Mouse (Mus musculus): ENCODE data around the gene Gp1ba. TPM values are rescaled to one million over a fixed set of nuclear protein-coding genes. Genes with fewer than 3 reads are reported as not detected.

Gene Gp1ba
- total and polyA plus RNA-seq, 3 experiments, result 1.1 to 9.0 (median 3.4) TPM

DNA sequence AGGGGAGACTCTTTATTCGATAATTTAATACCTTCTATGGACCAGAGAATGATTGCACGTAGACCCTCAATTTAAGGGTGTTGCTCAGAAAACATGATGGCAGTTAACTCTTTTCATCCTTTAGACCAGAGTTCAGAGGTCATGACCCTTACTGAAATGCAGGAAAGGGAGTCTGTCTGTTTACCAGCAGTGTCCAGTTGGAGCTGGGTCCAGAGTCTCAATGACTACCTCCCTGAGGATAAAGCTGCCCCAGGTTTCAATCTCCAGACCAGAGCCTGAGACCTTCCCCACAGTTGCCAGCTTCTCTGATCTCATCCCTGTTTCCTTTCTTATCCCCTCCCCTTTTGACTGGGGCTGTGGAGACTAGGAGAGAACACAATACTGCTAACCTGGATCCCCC is 39.7 kb downstream of the Gp1ba start:
- Histone ChIP-seq H3K4me3 (ENCODE audit: low read depth, low read length) (no peak overlapping the region), H3K9me3 (replicated peaks) (no peaks in the 10 kb centered on the region), H3K4me1 (ENCODE audit: insufficient read depth, low read depth, low read length) (peaks cover 39% of the 10 kb centered on the region), H3K36me3 (replicated peaks) (peaks cover 94% of the 10 kb centered on the region), H3K27me3 (ENCODE audit: insufficient read depth, low read length) (no peaks in the 10 kb centered on the region)
- no peak for ATAC-seq (ENCODE audit: extremely low read depth, insufficient number of reproducible peaks, low FRiP score, poor library complexity, severe bottlenecking)
- TF ChIP-seq CTCF (IDR thresholded peaks at IDR 0.05; ENCODE audit: low read depth, low read length) (no peak), POLR2AphosphoS5 (IDR thresholded peaks at IDR 0.05; ENCODE audit: insufficient replicate concordance, low read depth, low read length) (no peak), GATA1 (IDR thresholded peaks at IDR 0.05; ENCODE audit: borderline replicate concordance, low read length) (no peak), GATA2 (IDR thresholded peaks at IDR 0.05; ENCODE audit: borderline replicate concordance, low read depth, low read length) (no peak), TAL1 (conservative IDR thresholded peaks at IDR 0.05; ENCODE audit: low read depth, low read length) (no peak)
- no peak for DNase-seq (ENCODE audit: low spot score)

DNA sequence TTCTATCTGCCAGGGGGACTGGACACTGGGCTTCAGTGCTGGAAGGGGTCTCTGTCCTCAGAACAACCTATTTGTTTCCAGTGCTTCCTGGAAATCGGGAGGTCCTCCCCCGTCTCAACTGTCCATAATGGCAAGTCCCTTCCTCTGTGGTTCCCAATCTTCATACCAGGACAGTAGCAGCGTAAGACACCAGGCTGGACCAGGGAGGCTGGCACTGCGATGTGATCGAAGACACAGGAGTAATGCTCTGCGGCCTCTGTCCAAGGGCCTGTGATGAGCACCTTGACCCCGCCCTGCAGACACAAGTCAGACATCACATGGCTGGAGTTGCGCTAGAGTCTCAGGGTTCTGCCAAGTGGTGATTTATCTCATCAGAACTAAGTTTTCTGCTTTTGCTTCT is 40.4 kb downstream of the Gp1ba start:
- no peak overlapping the region for H3K4me3 ChIP-seq (ENCODE audit: low read depth, low read length)
- no peaks in the 10 kb centered on the region for H3K9me3 ChIP-seq (replicated peaks)
- TF ChIP-seq GATA1 (IDR thresholded peaks at IDR 0.05; ENCODE audit: borderline replicate concordance, low read length) (no peak), POLR2AphosphoS5 (IDR thresholded peaks at IDR 0.05; ENCODE audit: insufficient replicate concordance, low read depth, low read length) (no peak), GATA2 (IDR thresholded peaks at IDR 0.05; ENCODE audit: borderline replicate concordance, low read depth, low read length) (no peak), TAL1 (conservative IDR thresholded peaks at IDR 0.05; ENCODE audit: low read depth, low read length) (no peak), CTCF (IDR thresholded peaks at IDR 0.05; ENCODE audit: low read depth, low read length) (no peak)
- no peaks in the 10 kb centered on the region for H3K27me3 ChIP-seq (ENCODE audit: insufficient read depth, low read length)
- ATAC-seq (ENCODE audit: extremely low read depth, insufficient number of reproducible peaks, low FRiP score, poor library complexity, severe bottlenecking) (no peak), DNase-seq (ENCODE audit: low spot score) (no peak)
- peaks cover 94% of the 10 kb centered on the region for H3K36me3 ChIP-seq (replicated peaks)
- peaks cover 36% of the 10 kb centered on the region for H3K4me1 ChIP-seq (ENCODE audit: insufficient read depth, low read depth, low read length)

DNA sequence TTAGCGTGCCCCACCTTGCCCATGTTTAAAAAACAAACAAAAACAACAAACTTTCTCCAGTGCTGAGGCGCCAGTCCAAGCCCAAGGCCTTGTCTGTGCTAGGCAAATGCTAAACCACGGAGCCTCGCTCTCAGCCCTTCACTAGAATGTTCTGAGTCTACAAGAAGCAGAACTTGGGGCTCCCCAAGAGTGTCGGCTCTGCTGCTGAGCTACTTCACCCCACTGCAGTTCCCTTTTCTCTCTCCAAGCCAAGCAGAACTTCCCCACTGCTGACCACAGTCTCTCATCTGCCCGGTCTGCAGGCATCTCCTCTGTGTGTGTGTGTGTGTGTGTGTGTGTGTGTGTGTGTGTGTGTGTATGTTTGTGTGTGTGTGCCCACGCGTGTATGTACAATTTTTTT is 41.0 kb downstream of the Gp1ba start:
- H3K36me3 ChIP-seq (replicated peaks), result peaks cover 94% of the 10 kb centered on the region
- ATAC-seq (ENCODE audit: extremely low read depth, insufficient number of reproducible peaks, low FRiP score, poor library complexity, severe bottlenecking) (peak; percentile 75), DNase-seq (ENCODE audit: low spot score) (peak; percentile 59)
- H3K4me3 ChIP-seq (ENCODE audit: low read depth, low read length), result no peak overlapping the region
- H3K9me3 ChIP-seq (replicated peaks), result no peaks in the 10 kb centered on the region
- H3K27me3 ChIP-seq (ENCODE audit: insufficient read depth, low read length), result no peaks in the 10 kb centered on the region
- TF ChIP-seq TAL1 (conservative IDR thresholded peaks at IDR 0.05; ENCODE audit: low read depth, low read length), result no peak
- no peak for TF ChIP-seq GATA1 (IDR thresholded peaks at IDR 0.05; ENCODE audit: borderline replicate concordance, low read length)
- TF ChIP-seq POLR2AphosphoS5 (IDR thresholded peaks at IDR 0.05; ENCODE audit: insufficient replicate concordance, low read depth, low read length), result no peak
- TF ChIP-seq GATA2 (IDR thresholded peaks at IDR 0.05; ENCODE audit: borderline replicate concordance, low read depth, low read length), result no peak
- TF ChIP-seq CTCF (IDR thresholded peaks at IDR 0.05; ENCODE audit: low read depth, low read length), result no peak
- peaks cover 34% of the 10 kb centered on the region for H3K4me1 ChIP-seq (ENCODE audit: insufficient read depth, low read depth, low read length)

DNA sequence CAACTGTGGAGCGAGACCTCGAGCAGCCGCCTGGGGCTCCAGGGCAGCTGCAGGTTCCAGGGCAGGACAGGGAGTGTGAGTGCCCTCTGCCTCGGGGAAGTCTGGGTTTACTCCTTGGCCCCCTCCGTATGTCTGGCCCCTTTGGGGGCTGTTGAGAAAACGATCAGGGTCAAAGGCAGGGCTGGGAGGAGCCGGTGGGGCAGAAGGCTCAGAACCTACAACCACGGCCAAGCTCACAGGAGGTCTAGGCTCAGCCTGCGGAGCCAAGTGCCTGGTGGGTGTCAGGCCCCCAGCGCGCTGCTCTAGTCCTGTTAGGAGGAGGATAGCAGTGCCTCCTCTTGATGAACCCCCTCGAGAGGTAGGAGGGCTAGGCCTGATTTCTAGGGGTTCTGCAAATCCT is 42.2 kb downstream of the Gp1ba start:
- Histone ChIP-seq H3K9me3 (replicated peaks) (no peaks in the 10 kb centered on the region), H3K4me1 (ENCODE audit: insufficient read depth, low read depth, low read length) (peaks cover 34% of the 10 kb centered on the region), H3K36me3 (replicated peaks) (peaks cover 94% of the 10 kb centered on the region), H3K4me3 (ENCODE audit: low read depth, low read length) (no peak overlapping the region), H3K27me3 (ENCODE audit: insufficient read depth, low read length) (no peaks in the 10 kb centered on the region)
- DNase-seq (ENCODE audit: low spot score) (no peak), ATAC-seq (ENCODE audit: extremely low read depth, insufficient number of reproducible peaks, low FRiP score, poor library complexity, severe bottlenecking) (no peak)
- TF ChIP-seq GATA1 (IDR thresholded peaks at IDR 0.05; ENCODE audit: borderline replicate concordance, low read length) (no peak), POLR2AphosphoS5 (IDR thresholded peaks at IDR 0.05; ENCODE audit: insufficient replicate concordance, low read depth, low read length) (no peak), CTCF (IDR thresholded peaks at IDR 0.05; ENCODE audit: low read depth, low read length) (no peak), TAL1 (conservative IDR thresholded peaks at IDR 0.05; ENCODE audit: low read depth, low read length) (no peak), GATA2 (IDR thresholded peaks at IDR 0.05; ENCODE audit: borderline replicate concordance, low read depth, low read length) (no peak)

DNA sequence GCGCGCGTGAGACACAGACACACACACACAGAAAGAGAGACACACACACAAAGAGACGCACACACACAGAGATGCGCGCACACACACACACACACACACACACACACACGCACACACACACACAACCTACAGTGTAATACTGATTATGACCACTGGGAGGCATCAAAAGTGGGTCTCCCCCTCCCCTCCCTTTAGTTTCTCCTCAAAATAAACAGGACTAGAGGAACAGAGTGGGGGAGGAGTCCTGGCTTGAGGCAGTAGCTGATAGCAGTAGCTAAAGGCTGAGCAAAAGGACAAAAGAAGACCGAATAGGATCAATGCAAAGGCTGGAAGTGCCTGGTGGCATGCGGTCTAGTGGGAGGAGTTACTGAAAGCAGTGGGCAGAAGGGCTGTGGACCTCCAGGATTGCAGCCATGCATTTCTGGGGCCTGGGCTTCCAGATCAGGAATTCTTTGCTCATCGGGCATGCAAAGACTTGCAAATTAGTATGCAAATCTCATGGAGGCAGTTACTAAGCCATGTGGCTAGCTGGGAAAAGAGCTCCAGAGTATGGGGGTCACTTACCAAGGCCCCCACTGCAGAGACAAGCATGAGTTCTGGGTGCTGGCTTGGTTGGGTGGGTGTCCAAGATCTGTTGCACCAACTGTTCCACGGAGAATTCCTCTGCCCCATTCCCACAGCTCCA is 43.1 kb downstream of the Gp1ba start:
- peaks cover 90% of the 10 kb centered on the region for H3K36me3 ChIP-seq (replicated peaks)
- peaks cover 40% of the 10 kb centered on the region for H3K4me1 ChIP-seq (ENCODE audit: insufficient read depth, low read depth, low read length)
- ATAC-seq (ENCODE audit: extremely low read depth, insufficient number of reproducible peaks, low FRiP score, poor library complexity, severe bottlenecking) (no peak), DNase-seq (ENCODE audit: low spot score) (no peak)
- no peaks in the 10 kb centered on the region for H3K9me3 ChIP-seq (replicated peaks)
- no peak overlapping the region for H3K4me3 ChIP-seq (ENCODE audit: low read depth, low read length)
- no peaks in the 10 kb centered on the region for H3K27me3 ChIP-seq (ENCODE audit: insufficient read depth, low read length)
- peak; percentile 36; the same call in 1 of the 2 replicates for TF ChIP-seq CTCF (IDR thresholded peaks at IDR 0.05; ENCODE audit: low read depth, low read length)
- TF ChIP-seq GATA1 (IDR thresholded peaks at IDR 0.05; ENCODE audit: borderline replicate concordance, low read length), result no peak

DNA sequence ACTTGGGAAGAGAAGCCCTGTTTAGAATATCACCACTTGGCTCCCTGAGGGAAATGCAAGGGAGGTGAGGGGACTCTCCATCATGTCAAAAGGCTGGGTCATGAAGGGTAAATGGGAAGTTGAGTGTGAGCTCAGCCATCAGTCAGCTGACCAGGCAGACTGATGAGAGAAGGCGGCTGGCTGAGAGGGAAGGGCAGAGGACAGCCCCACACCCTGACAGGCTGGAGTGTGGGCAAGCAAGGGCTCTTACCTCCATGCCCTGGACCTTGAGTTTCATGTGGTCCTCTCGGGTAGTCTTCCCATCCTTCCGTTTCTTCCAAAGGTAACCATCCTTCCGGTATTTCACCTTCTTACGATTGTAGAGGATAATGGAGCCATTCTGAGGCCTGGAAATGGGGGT is 44.7 kb downstream of the Gp1ba start:
- Histone ChIP-seq H3K27me3 (ENCODE audit: insufficient read depth, low read length) (no peaks in the 10 kb centered on the region), H3K4me3 (ENCODE audit: low read depth, low read length) (no peak overlapping the region), H3K4me1 (ENCODE audit: insufficient read depth, low read depth, low read length) (peaks cover 53% of the 10 kb centered on the region), H3K9me3 (replicated peaks) (no peaks in the 10 kb centered on the region), H3K36me3 (replicated peaks) (peaks cover 76% of the 10 kb centered on the region)
- ATAC-seq (ENCODE audit: extremely low read depth, insufficient number of reproducible peaks, low FRiP score, poor library complexity, severe bottlenecking), result no peak
- no peak for DNase-seq (ENCODE audit: low spot score)
- TF ChIP-seq POLR2AphosphoS5 (IDR thresholded peaks at IDR 0.05; ENCODE audit: insufficient replicate concordance, low read depth, low read length) (no peak), TAL1 (conservative IDR thresholded peaks at IDR 0.05; ENCODE audit: low read depth, low read length) (no peak), GATA1 (IDR thresholded peaks at IDR 0.05; ENCODE audit: borderline replicate concordance, low read length) (no peak), GATA2 (IDR thresholded peaks at IDR 0.05; ENCODE audit: borderline replicate concordance, low read depth, low read length) (no peak), CTCF (IDR thresholded peaks at IDR 0.05; ENCODE audit: low read depth, low read length) (no peak)

Measured in G1E (cell line).